Mouse (Mus musculus): Measurements from ENCODE around the gene Pex19. TPM values are rescaled to one million over a fixed set of nuclear protein-coding genes. Genes with fewer than 3 reads are reported as not detected.

Pex19 gene
- 85.1 and 98.8 TPM in 2 replicates for polyA plus RNA-seq (2012; rRNA removed; ENCODE audit: low replicate concordance)

GRCm38 (mm10) chr1:172126376-172127347 lies at the start of gene Pex19:
Pex19 (plus strand) TSS chr1:172126755.

GRCm38 (mm10) chr1:172082101-172082898 lies 44.3 kb upstream of the Pex19 start, which contains the start of the genes Copa and Ncstn:
Copa (plus strand) TSS chr1:172082529.
Ncstn (minus strand) TSS chr1:172082795.

DNA sequence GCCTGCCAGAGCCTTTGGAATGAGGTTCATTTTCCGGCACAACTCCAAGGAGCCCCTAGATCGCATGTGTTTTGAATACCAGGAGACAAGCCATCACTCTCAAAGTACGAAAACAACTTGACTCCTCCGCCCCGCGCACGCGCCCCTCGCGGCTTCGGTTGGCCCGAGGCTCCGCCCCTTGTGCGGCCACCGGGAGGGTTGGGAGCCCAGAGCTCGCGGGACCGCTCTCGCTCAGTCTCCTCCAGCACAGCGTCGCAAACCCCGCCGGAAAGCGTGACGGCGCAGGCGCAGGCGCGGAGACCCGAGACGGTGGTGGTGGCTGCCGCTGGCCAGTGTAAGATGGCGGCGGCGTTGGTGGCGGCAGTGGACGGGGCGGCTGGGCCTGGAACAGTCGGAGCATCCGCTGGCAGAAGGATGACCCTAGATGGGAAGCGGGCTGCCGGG lies 21.3 kb downstream of the Pex19 start, which contains the start of gene Dcaf8:
Gene Dcaf8, plus strand, starts transcription at position 250 of the 444 bp plus-strand sequence.

Other genes with a start within 250 kb of the Pex19 start
- gene Gm10521, start 231.1 kb upstream of the Pex19 start, polyA plus RNA-seq (2012; rRNA removed; ENCODE audit: low replicate concordance), result 0.06 and 0.44 TPM in 2 replicates
- 0.12 and 0.18 TPM in 2 replicates for gene Slamf6, start 209.2 kb upstream of the Pex19 start, polyA plus RNA-seq (2012; rRNA removed; ENCODE audit: low replicate concordance)
- gene Vangl2, start 98.3 kb upstream of the Pex19 start, polyA plus RNA-seq (2012; rRNA removed; ENCODE audit: low replicate concordance), result 1.4 and 1.9 TPM in 2 replicates
- 0.12 and 0.34 TPM in 2 replicates for gene Nhlh1, start 69.2 kb upstream of the Pex19 start, polyA plus RNA-seq (2012; rRNA removed; ENCODE audit: low replicate concordance)
- 23.1 and 31.4 TPM in 2 replicates for gene Copa, start 44.2 kb upstream of the Pex19 start, polyA plus RNA-seq (2012; rRNA removed; ENCODE audit: low replicate concordance)
- gene Ncstn, start 44.0 kb upstream of the Pex19 start, polyA plus RNA-seq (2012; rRNA removed; ENCODE audit: low replicate concordance), result 57.8 and 94.6 TPM in 2 replicates
- gene Dcaf8, start 21.3 kb downstream of the Pex19 start, polyA plus RNA-seq (2012; rRNA removed; ENCODE audit: low replicate concordance), result 18.4 and 23.4 TPM in 2 replicates
- gene Pea15a, start 80.0 kb downstream of the Pex19 start, polyA plus RNA-seq (2012; rRNA removed; ENCODE audit: low replicate concordance), result 7.5 and 11.5 TPM in 2 replicates
- 0.51 and 0.56 TPM in 2 replicates for gene Casq1, start 93.1 kb downstream of the Pex19 start, polyA plus RNA-seq (2012; rRNA removed; ENCODE audit: low replicate concordance)
- not detected in 2 replicates for gene Atp1a4, start 131.7 kb downstream of the Pex19 start, polyA plus RNA-seq (2012; rRNA removed; ENCODE audit: low replicate concordance)
- gene Igsf8, start 134.9 kb downstream of the Pex19 start, polyA plus RNA-seq (2012; rRNA removed; ENCODE audit: low replicate concordance), result 78.0 and 78.8 TPM in 2 replicates
- 4.8 and 5.0 TPM in 2 replicates for gene Atp1a2, start 171.3 kb downstream of the Pex19 start, polyA plus RNA-seq (2012; rRNA removed; ENCODE audit: low replicate concordance)
- gene Kcnj9, start 202.6 kb downstream of the Pex19 start, polyA plus RNA-seq (2012; rRNA removed; ENCODE audit: low replicate concordance), result 0.14 and 0.58 TPM in 2 replicates
- gene Kcnj10, start 214.5 kb downstream of the Pex19 start, polyA plus RNA-seq (2012; rRNA removed; ENCODE audit: low replicate concordance), result 0.34 and 0.49 TPM in 2 replicates
- gene Pigm, start 249.8 kb downstream of the Pex19 start, polyA plus RNA-seq (2012; rRNA removed; ENCODE audit: low replicate concordance), result 4.4 and 5.2 TPM in 2 replicates